Mouse (Mus musculus) ES-E14 (cell line): ENCODE measurements around the gene Uqcrh. TPM values are rescaled to one million over a fixed set of nuclear protein-coding genes. Genes with fewer than 3 reads are reported as not detected.

Source experiments
- DNase-seq: peaks from one replicate; pipeline ENCODE4 v3.0.0-alpha.2; 2013; ENCODE audit warnings: low read depth, low spot score
- H3K27ac ChIP-seq: 2 replicates; pipeline ENCODE4 v1.5.1; 2012; ENCODE audit warnings: low read depth, mild to moderate bottlenecking, low read length, moderate library complexity, mixed read lengths; ENCODE audit not compliant: poor library complexity, insufficient read depth, severe bottlenecking
- H3K36me3 ChIP-seq: 2 replicates; pipeline ENCODE4 v1.6.1; 2012; ENCODE audit warnings: mild to moderate bottlenecking, low read length, moderate library complexity, mixed read lengths; ENCODE audit not compliant: control insufficient read depth, poor library complexity, insufficient read depth, severe bottlenecking
- H3K4me1 ChIP-seq, 2 experiments: fragments of 150-350 bp in 1 of 2; sonication (generic) in 1 of 2; 2 replicates each; pipeline ENCODE4 v1.6.1; 2012; ENCODE audit warnings: low read length in 2 of 2, mild to moderate bottlenecking in 1 of 2, mixed read lengths in 1 of 2; ENCODE audit not compliant: control insufficient read depth in 2 of 2, insufficient read depth in 2 of 2, poor library complexity in 1 of 2
- H3K4me3 ChIP-seq, 2 experiments: fragments of 150-350 bp in 1 of 2; sonication (generic) in 1 of 2; 2 replicates each; pipeline ENCODE4 v1.5.1; 2012; ENCODE audit warnings: low read length in 2 of 2, low read depth in 1 of 2, mild to moderate bottlenecking in 1 of 2, mixed read lengths in 1 of 2; ENCODE audit not compliant: insufficient read depth in 1 of 2, poor library complexity in 1 of 2, severe bottlenecking in 1 of 2
- H3K9ac ChIP-seq: 2 replicates; pipeline ENCODE4 v1.6.1; 2012; ENCODE audit warnings: low read depth, mild to moderate bottlenecking, low read length, mixed read lengths; ENCODE audit not compliant: poor library complexity, insufficient read depth, severe bottlenecking
- H3K9me3 ChIP-seq: fragments of 150-350 bp; sonication (generic); 2 replicates; pipeline ENCODE4 v1.6.1; 2012; ENCODE audit warnings: low read depth, mild to moderate bottlenecking, low read length; ENCODE audit not compliant: control insufficient read depth, insufficient read depth
- CHD2 ChIP-seq: IDR thresholded peaks from 2 replicates; pipeline ENCODE4 v1.6.1; 2014; ENCODE audit warnings: mild to moderate bottlenecking, low read depth, low read length, inconsistent platforms
- HCFC1 ChIP-seq: IDR thresholded peaks from 2 replicates; pipeline ENCODE4 v1.6.1; 2012; ENCODE audit warnings: low read length, inconsistent platforms, borderline replicate concordance; ENCODE audit not compliant: insufficient read depth
- MAFK ChIP-seq: IDR thresholded peaks from 2 replicates; pipeline ENCODE4 v1.6.1; 2014; ENCODE audit warnings: mild to moderate bottlenecking, low read depth, low read length, inconsistent platforms; ENCODE audit not compliant: insufficient read depth
- ZC3H11A ChIP-seq: IDR thresholded peaks from 2 replicates; pipeline ENCODE4 v1.6.1; 2012; ENCODE audit warnings: low read depth, mild to moderate bottlenecking, inconsistent platforms, low read length, borderline replicate concordance
- ZNF384 ChIP-seq: IDR thresholded peaks from 2 replicates; pipeline ENCODE4 v1.6.1; 2012; ENCODE audit warnings: low read depth, low read length, inconsistent platforms
- in situ Hi-C, 2 experiments: fragments of 600-800 bp; cut with MboI; formaldehyde crosslinking; loops; one replicate each; pipeline ENCODE4 v1.15.1; 2025; ENCODE audit warnings: low sequenced_read_pairs in 2 of 2, inconsistent platforms in 1 of 2; ENCODE audit not compliant: unreplicated experiment in 2 of 2
- total RNA-seq: library from RNA; depleted of rRNA; stranded (reverse); fragments of 300-350 nt; gene quantifications from 2 replicates; pipeline ENCODE4 v1.2.3, GENCODE M21; 2012; rRNA removed

Uqcrh gene
- 405 and 420 TPM in 2 replicates for total RNA-seq

DNA sequence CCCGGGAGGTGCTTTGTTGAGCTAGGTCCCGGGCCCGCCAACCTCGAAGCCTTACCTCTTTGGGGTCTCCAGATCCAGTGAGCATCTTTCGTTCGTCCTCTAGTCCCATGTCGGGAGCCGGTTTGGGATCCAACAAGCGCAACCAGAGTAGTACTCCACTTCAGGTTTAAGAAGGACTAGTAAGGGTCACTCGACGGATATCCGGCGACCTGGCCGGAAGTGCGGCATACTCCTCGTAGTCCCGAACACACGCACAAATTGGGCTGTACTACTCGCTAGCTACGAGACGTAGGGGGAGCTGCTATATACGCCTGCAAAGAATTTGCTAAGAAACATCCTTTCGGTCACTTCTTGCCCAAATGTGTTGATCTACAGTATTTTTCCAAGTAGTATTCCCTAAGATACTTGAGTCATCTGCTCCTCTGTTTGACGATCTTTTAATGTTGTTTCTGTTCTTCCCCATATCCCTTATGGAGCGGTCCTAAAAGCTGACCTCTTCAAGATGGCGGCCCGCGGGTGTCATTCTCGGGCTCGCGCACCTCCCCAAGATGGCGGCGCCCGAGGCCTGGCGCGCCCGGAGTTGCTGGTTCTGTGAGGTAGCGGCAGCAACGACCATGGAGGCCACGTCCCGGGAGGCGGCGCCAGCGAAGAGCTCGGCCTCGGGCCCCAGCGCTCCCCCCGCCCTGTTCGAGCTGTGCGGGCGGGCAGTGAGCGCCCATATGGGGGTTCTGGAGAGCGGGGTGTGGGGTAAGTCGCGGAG is at the start of gene Uqcrh, which contains the start of gene Lrrc41:
Gene Uqcrh, minus strand, starts transcription at position 211 of the 760 bp plus-strand sequence.
Gene Lrrc41, plus strand, starts transcription at position 409 of the 760 bp plus-strand sequence.
- Histone ChIP-seq H3K9ac (peak within 1 kb of the TSS; percentile 95), H3K36me3 (no peaks in the 10 kb centered on the region), H3K9me3 (no peaks in the 10 kb centered on the region), H3K27ac (peak within 1 kb of the TSS; percentile 88), H3K4me3 (peak within 1 kb of the TSS; percentile 84 to 95), H3K4me1 (peaks cover 0 to 10% of the 10 kb centered on the region in 2 experiments; a peak in 3 of 4 replicates)
- peak; percentile 94 for DNase-seq
- in situ Hi-C loops = no loop called here
- TF ChIP-seq CHD2 (no peak), ZC3H11A (no peak), ZNF384 (no peak), HCFC1 (peak; percentile 96), MAFK (no peak)

DNA sequence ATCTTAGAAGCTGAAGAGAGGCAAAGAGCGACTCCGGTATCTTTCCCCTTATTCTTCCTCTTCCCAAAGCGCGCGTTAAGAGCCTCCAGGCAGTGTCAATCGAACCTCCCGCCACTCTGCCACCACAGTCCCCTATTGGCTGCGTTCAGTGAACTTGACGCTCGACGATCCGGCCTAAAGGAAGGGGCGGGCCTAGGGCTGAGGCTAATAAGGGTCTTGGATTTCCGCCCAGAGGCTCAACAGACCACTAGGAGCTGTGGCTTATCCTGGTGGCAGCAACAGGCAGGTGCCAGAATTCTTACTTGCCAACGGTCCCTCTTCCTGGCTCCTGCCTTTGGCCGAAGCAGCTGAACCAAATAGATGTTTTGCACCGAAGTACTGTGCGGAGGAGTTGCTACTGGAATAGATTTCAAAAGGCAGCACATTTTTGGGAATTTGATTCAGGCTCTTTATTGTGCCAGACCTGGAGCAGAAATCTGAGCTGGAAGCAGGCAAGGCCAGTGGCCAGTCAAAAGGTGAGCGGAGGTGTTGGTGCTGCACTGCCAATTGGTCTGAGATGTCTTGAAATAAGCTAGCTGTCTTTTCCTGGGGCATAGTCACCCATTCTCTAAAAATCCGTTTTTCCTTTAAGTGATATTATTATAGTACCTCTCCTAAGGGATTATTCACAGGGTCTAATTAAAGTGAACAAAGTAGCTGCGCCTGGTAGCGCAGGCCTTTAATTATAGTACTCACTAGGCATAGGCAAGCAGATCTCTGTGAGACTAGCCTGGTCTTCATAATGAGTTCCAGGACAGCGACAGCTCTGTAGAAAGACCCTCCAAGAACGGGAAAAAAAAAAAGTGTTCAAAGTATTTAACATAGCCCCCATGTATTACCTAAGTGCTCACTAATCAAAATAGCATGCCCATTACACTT is 49.0 kb upstream of the Uqcrh start, which contains the start of the genes Rad54l and Pomgnt1:
Gene Rad54l, minus strand, starts transcription at position 89 of the 918 bp plus-strand sequence.
Gene Pomgnt1, plus strand, starts transcription at position 239 of the 918 bp plus-strand sequence.
- Histone ChIP-seq H3K4me1 (peaks cover 0 to 2% of the 10 kb centered on the region in 2 experiments; a peak in 2 of 4 replicates), H3K36me3 (peaks cover 8% of the 10 kb centered on the region; the same call in 1 of the 2 replicates), H3K9ac (peak within 1 kb of the TSS; percentile 93), H3K27ac (no peak within 1 kb of the TSS; the same call in 1 of the 2 replicates), H3K4me3 (peak within 1 kb of the TSS; percentile 95), H3K9me3 (no peaks in the 10 kb centered on the region)
- DNase-seq = peak; percentile 95
- no peak for TF ChIP-seq ZNF384
- TF ChIP-seq HCFC1 = peak; percentile 75; the same call in 1 of the 2 replicates
- peak; percentile 80 for TF ChIP-seq CHD2
- in situ Hi-C loops = no loop called here

DNA sequence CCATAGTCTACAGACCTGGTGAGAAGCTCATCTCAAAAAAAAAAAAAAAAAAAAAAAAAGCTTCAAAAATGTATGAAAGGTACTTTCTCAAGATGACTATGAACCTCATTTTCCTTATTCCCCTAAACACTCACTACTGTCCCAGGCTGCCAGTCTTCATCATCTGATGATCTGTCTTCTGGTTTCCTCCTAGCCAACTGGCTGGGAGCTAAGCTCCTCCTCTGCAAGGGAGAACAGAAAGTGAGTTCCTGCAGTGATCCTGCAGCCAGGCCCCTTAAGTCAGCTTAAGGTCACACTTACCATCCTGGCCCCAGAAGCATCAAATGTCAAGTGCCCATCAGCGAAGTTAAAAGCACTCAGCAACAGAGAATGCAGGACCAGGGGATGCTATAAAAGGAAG is 47.9 kb upstream of the Uqcrh start:
- no peak overlapping the region for H3K27ac ChIP-seq
- H3K9ac ChIP-seq = peak overlapping the region; percentile 93
- peak overlapping the region; percentile 95 for H3K4me3 ChIP-seq
- DNase-seq = no peak
- in situ Hi-C loops = no loop called here
- TF ChIP-seq ZNF384 (peak; percentile 58), CHD2 (no peak)
- H3K4me1 ChIP-seq = peaks cover 0 to under 1% of the 10 kb centered on the region in 2 experiments; a peak in 2 of 4 replicates
- H3K9me3 ChIP-seq = no peaks in the 10 kb centered on the region
- H3K36me3 ChIP-seq = peaks cover 13% of the 10 kb centered on the region

DNA sequence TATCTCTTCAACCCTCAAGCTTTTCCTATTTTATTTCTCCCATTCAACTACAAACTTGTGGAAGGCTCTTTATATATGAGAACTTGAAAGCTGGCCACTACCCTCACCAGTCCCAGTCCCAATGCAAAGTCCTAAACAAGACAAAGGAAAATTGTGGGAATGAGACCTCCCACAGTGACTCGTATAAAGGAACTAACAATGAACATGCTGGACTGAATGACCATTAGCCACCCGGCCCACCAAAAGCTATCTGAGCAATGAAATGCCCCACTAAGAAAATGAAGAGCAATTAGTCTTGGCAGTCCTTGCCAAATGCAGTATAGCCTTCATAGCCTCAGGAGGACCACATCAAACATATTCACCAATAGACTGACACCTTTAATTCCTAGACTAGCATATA is 36.6 kb upstream of the Uqcrh start:
- H3K36me3 ChIP-seq = peaks cover 16% of the 10 kb centered on the region
- no peaks in the 10 kb centered on the region for H3K4me1 ChIP-seq
- no peak for DNase-seq
- no peak overlapping the region for H3K4me3 ChIP-seq
- in situ Hi-C loops = no loop called here
- no peak overlapping the region for H3K9ac ChIP-seq
- H3K9me3 ChIP-seq = no peaks in the 10 kb centered on the region
- TF ChIP-seq ZC3H11A (no peak), CHD2 (no peak), MAFK (no peak), ZNF384 (no peak), HCFC1 (no peak)
- H3K27ac ChIP-seq = no peak overlapping the region
